Mouse (Mus musculus): ENCODE results near the gene Accs.

- no peak for TF ChIP-seq POLR2A (IDR thresholded peaks at IDR 0.05; ENCODE audit: insufficient read depth, low read depth, low read length)
- no peak for TF ChIP-seq CTCF (IDR thresholded peaks at IDR 0.05)
Observed at GRCm38 (mm10) chr2:93858845-93859244, 9.1 kb upstream of the Accs start.
